Mouse (Mus musculus) cerebellum, adult 9-11 months (tissue): Measurements from ENCODE around the gene Zfp986.
"Not testable (repeated sequence)": the region's sequence is repeated elsewhere in the genome, so short reads cannot be mapped to it uniquely, and the experiment has no call there.

ENCODE experiments used
- DNase-seq: peaks from one replicate; pipeline ENCODE4 v3.0.0; 2022

Zfp986 gene

DNA sequence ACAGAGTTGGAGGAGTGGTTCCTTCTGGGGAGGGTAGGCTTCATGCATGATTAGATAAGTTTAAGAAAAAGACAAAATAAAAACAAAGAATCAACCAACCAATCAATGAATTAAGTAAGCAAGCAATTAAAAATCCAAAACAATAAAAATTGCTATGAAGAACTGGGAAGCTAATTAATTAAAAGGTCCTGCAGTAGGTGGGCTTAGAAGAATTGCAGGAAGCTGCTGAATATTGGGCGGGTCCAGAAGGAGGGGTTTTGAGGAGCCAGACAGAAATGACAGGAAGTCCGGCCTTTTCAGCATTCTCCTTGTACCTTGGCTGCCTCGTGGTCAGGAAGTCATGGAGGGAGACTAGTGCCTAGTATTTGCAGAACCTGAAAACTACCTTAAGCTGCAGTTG is at the start of gene Zfp986:
Zfp986 (plus strand) TSS at position 301 of the 400 bp plus-strand sequence.
- not testable (repeated sequence) for DNase-seq

DNA sequence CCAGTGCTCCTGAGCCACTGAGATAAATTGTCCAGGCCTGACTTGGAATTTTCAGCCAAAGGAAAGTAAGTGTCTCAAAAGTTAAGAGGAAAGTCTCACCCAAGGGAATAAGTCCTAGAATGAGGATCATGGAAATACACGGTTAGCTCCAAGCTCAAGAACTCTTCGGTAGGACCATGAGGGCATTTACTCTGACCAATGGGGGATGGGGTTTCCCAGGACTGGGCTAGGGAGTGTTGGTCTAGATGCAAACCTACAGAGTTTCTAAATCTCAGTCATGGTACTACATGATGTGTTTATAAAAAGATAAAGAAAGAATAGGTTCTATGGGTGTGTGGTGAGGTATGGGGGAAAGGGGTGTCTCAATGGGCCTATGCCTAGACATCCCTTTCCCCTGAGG is 48.6 kb upstream of the Zfp986 start:
- not testable (repeated sequence) for DNase-seq

DNA sequence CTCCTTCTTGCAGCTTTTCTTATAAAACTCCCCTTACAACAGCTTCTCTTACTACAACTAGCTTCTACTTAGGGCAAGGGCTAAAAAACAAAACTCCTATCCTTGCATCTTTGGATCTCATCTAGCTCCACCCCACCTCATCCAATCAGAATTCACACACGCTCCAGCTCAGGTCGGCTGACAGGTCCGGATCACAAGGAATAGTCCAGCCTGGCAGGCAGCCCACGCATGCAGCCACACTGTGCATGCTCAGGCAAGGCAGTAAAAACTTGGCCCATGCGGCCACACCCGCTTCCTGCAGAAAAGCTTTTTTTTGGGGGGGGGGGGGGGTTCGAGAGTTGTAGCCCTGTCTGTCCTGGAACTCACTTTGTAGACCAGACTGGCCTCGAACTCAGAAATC is 43.0 kb upstream of the Zfp986 start:
- DNase-seq, result not testable (repeated sequence)

DNA sequence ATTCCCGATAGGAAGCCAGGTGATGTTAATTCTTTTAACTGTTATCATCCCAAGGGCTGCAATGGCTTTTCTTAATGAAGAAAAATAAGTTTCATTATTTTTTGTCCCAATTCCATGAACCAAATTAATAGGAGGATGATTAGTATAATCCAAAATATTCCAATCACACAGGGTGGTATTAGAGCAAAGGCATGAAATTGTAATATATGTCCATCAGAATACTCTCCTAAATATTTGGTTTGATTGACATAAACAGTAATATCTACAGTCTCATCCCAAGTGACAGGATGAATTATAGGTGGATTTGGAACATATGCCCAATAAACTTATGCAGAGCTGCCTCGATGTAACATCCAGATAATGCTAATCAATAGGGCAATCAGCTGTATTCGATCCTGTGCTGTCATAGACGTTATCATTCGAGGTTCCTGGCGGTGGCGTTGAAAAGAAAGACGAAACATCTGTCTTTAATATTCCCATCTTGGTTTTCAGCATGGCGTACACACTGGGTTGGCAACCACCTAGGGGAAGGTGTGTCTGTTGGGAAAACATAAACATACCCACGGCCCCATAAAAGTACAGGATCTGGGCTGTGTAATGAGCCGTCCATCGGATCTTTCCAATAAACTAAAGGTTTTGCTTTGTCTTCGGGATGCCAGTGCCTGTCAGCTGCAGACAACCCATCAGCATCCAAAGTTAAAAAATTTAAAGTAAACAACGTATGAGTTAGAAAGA is 37.1 kb upstream of the Zfp986 start:
- not testable (repeated sequence) for DNase-seq

DNA sequence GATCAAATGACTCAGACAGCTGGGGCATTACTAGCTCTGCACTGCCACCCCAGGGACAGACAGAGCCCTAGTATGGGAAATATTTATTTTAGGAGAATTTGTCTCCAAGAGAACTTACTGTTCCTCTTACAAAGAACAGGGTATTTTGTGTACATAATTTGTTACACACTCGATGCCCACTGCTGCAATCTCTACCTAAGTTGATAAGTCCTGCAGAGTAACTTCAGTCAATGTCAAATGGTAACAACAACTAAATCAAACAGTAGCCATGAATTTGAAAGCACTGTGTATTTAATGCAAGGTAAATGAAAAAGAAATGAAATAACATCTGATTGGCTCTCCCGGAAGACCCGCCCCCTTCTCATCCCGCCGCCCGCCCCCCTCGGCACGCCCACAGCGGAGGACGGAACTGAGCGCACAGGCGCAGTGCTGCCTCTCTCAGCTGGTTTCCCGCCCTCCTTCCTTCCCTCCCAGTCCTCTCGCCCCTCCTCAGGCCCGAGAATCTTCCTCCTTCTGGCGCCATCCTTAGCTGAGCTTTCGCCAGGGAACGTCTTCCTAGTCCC is 32.2 kb upstream of the Zfp986 start:
- not testable (repeated sequence) for DNase-seq

DNA sequence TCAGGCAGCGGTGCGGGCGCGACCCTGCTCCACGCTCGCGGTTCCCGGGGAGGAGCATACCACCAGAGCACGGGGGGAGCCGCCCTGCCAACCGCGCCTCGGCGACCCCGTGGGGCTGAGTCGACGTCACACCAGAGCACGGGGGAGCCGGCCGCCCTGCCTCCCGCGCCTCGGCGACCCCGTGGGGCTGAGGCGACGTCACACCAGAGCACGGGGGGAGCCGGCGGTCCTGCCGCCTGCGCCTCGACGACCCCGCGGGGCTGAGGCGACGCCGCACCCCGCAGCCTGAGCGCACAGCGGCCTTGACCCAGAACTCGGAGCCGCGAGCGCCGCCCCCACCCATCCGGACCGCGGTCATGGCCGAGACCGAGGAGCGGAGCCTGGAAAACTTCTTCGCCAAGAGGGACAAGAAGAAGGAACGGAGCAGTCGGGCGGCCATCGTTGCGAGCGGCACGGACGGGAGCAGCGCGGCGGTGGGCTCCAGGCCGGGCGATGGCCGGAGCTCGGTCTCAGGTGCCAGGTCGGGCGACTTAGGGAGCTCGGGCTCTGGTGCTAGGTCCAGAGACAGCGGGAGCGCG is 31.6 kb upstream of the Zfp986 start:
- DNase-seq, result not testable (repeated sequence)

DNA sequence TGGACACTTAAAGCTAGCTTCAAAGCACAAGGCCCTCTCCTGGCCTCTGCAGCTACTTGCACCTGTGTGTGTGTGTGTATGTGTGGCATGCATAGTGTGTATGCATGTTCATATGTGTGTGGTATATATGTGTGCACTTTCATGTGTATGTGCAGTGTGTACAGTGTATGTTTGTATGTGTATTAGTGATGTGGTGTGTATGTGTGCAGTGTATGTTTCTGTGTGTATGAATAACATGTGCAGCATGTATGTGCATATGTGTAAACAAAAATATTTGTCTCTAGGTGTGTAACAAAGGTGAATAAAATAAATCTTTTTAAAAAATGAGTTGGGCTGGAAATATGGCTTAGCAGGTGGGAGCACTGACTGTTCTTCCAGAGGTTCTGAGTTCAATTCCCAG is 21.8 kb upstream of the Zfp986 start:
- DNase-seq, result not testable (repeated sequence)

DNA sequence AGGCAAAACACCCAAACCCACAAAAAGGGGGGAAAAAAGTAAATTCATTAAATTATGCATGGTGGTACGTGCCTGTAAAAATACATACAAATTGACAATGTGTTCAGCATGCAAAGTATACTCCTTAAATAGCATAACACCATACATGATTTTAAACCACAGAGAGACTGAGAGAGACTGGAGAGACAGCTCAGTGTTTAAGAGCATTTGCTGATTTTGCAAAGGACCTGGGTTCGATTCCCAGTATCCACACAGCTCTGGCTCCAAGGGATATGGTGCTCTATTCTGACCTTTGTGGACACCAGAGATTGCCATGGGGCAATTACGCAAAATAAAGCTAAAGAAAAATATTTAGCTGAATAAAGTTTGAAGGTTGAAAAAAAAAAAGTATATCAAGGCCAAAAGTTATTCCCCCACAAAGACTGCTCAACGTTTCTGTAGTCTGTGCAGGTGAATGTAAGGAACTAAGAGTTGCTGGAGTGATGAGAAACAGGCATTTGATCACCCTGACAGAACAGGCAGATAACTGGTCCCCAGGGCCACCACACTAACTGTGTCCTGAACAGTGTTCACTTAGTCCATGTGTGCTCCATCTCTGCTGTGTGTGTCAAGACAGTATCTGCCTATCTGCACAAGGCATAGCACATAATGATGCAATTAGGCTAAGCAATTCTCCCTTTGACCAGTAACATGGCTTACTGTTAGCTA is 20.3 kb upstream of the Zfp986 start:
- not testable (repeated sequence) for DNase-seq

DNA sequence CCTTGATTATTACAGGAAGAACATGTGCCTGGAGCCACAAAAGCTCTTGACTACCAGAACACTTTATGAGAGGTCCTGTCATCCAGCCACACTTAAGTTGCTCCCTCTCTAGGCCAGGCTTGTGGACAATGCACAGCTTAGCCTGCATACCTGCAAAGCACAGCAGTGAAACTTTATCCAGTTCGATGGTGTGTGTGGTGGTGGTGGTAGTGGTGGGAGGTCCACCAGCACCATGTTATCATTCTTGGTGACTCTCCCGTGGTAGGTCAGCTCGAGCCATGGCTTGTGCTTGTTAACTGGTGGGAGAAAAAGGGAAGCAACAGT is 19.7 kb upstream of the Zfp986 start:
- DNase-seq, result not testable (repeated sequence)

DNA sequence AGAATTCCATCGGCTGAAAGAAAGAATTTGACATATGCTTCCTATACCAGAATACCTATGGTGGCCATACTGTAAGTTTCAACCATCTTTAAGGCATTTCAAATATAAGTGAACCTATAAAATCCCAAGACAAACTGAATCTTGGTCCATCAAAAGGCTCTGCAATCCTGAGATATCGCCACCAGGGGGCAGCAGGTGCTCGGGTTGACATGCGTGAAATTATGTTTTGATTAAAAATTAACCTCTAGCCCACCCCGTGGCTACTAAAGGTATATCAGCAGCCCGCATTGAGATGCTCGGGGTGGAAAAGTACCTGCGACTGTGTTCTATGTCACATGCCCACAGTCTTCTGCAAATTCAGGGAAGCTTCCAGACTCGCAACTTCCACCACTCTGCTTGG is 17.2 kb upstream of the Zfp986 start:
- DNase-seq, result not testable (repeated sequence)

DNA sequence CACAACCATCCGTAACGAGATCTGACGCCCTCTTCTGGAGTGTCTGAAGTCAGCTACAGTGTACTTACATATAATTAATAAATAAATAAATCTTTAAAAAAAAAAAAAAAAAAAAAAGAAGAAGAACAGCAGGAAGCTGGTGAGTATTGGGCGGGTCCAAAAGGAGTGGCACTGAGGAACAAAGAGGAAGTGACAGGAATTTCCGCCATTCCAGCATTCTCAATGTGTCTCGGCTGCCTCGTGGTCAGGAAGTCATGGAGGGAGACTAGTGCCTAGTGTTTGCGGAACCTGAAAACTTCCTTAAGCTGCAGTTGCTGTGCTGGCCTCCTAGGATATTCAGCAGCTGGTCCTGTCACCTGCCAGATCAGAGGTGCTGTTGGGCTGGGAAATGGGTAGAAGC is 4.7 kb upstream of the Zfp986 start:
- not testable (repeated sequence) for DNase-seq
